Mouse (Mus musculus): Measurements from ENCODE around the gene Crebbp. TPM values are rescaled to one million over a fixed set of nuclear protein-coding genes. Genes with fewer than 3 reads are reported as not detected.

Crebbp gene
- polyA plus RNA-seq, 1 experiment from 2014 or later, result 27.9 TPM

- 91% methylated on average over 1 of the region's 1 CpGs for WGBS (ENCODE audit: insufficient replicate concordance)
- H3K4me3 ChIP-seq (ENCODE audit: low read depth, low read length), result no peak overlapping the region
- no peaks in the 10 kb centered on the region for H3K9me3 ChIP-seq (replicated peaks; ENCODE audit: control insufficient read depth, low read length)
- peaks cover 2% of the 10 kb centered on the region for H3K4me1 ChIP-seq (ENCODE audit: control insufficient read depth, insufficient read depth, low read length)
- H3K27me3 ChIP-seq (ENCODE audit: control insufficient read depth, insufficient read depth, low read length), result no peaks in the 10 kb centered on the region
- no peak overlapping the region for H3K27ac ChIP-seq (ENCODE audit: low read depth, low read length)
- ATAC-seq (replicated peaks; ENCODE audit: insufficient number of reproducible peaks, low FRiP score, low TSS enrichment), result no peak
- no peaks in the 10 kb centered on the region for H3K36me3 ChIP-seq (ENCODE audit: control insufficient read depth, insufficient read depth, low read length)
- no peak overlapping the region for H3K4me2 ChIP-seq
- H3K9ac ChIP-seq (ENCODE audit: low read depth, low read length), result no peak overlapping the region
Observed at GRCm38 (mm10) chr16:4190166-4190565, 23.6 kb downstream of the Crebbp start.

GRCm38 (mm10) chr16:4175134-4175533 is 38.7 kb downstream of the Crebbp start:
- Histone ChIP-seq H3K4me2 (no peak overlapping the region), H3K27me3 (ENCODE audit: control insufficient read depth, insufficient read depth, low read length) (no peaks in the 10 kb centered on the region), H3K9ac (ENCODE audit: low read depth, low read length) (no peak overlapping the region), H3K4me1 (ENCODE audit: control insufficient read depth, insufficient read depth, low read length) (peaks cover 8% of the 10 kb centered on the region; the same call in 1 of the 2 replicates), H3K36me3 (ENCODE audit: control insufficient read depth, insufficient read depth, low read length) (peaks cover 13% of the 10 kb centered on the region; the same call in 1 of the 2 replicates), H3K9me3 (replicated peaks; ENCODE audit: control insufficient read depth, low read length) (no peaks in the 10 kb centered on the region), H3K4me3 (ENCODE audit: low read depth, low read length) (no peak overlapping the region), H3K27ac (ENCODE audit: low read depth, low read length) (no peak overlapping the region)
- WGBS (ENCODE audit: insufficient replicate concordance), result 92% methylated on average over 3 of the region's 3 CpGs
- ATAC-seq (replicated peaks; ENCODE audit: insufficient number of reproducible peaks, low FRiP score, low TSS enrichment), result no peak

- Histone ChIP-seq H3K27me3 (ENCODE audit: control insufficient read depth, insufficient read depth, low read length) (no peaks in the 10 kb centered on the region), H3K9me3 (replicated peaks; ENCODE audit: control insufficient read depth, low read length) (no peaks in the 10 kb centered on the region), H3K27ac (ENCODE audit: low read depth, low read length) (no peak overlapping the region), H3K9ac (ENCODE audit: low read depth, low read length) (no peak overlapping the region), H3K4me2 (no peak overlapping the region), H3K4me3 (ENCODE audit: low read depth, low read length) (no peak overlapping the region), H3K4me1 (ENCODE audit: control insufficient read depth, insufficient read depth, low read length) (no peaks in the 10 kb centered on the region), H3K36me3 (ENCODE audit: control insufficient read depth, insufficient read depth, low read length) (peaks cover 9% of the 10 kb centered on the region)
- WGBS (ENCODE audit: insufficient replicate concordance), result 83% methylated on average over 3 of the region's 3 CpGs
- no peak for ATAC-seq (replicated peaks; ENCODE audit: insufficient number of reproducible peaks, low FRiP score, low TSS enrichment)
Observed at GRCm38 (mm10) chr16:4169530-4169929, 44.3 kb downstream of the Crebbp start.

GRCm38 (mm10) chr16:4168476-4168875 is 45.3 kb downstream of the Crebbp start:
- Histone ChIP-seq H3K27ac (ENCODE audit: low read depth, low read length) (no peak overlapping the region), H3K4me3 (ENCODE audit: low read depth, low read length) (no peak overlapping the region), H3K9ac (ENCODE audit: low read depth, low read length) (no peak overlapping the region), H3K4me2 (no peak overlapping the region), H3K27me3 (ENCODE audit: control insufficient read depth, insufficient read depth, low read length) (no peaks in the 10 kb centered on the region), H3K4me1 (ENCODE audit: control insufficient read depth, insufficient read depth, low read length) (no peaks in the 10 kb centered on the region), H3K9me3 (replicated peaks; ENCODE audit: control insufficient read depth, low read length) (no peaks in the 10 kb centered on the region), H3K36me3 (ENCODE audit: control insufficient read depth, insufficient read depth, low read length) (peaks cover 9% of the 10 kb centered on the region)
- 98% methylated on average over 1 of the region's 1 CpGs for WGBS (ENCODE audit: insufficient replicate concordance)
- no peak for ATAC-seq (replicated peaks; ENCODE audit: insufficient number of reproducible peaks, low FRiP score, low TSS enrichment)

DNA sequence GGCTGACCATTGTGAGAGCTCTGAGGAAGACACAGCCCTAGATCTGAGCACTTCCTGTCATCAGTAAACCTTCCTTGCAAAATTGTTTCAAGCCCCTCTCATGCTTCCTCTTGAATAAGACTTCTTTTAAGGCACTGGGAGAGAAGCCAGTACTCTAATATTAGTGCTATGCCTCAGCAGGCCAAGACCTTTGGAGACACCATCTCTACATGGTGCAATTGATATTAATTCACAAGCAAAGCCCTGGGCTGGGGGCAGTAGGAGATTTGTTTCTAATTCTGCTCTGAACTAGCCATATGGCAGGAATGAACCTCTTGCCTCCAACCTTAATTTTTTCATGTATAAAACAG is 52.9 kb downstream of the Crebbp start:
- Histone ChIP-seq H3K27ac (ENCODE audit: low read depth, low read length) (peak overlapping the region; percentile 68), H3K27me3 (ENCODE audit: control insufficient read depth, insufficient read depth, low read length) (no peaks in the 10 kb centered on the region), H3K4me1 (ENCODE audit: control insufficient read depth, insufficient read depth, low read length) (peaks cover 16% of the 10 kb centered on the region), H3K4me3 (ENCODE audit: low read depth, low read length) (no peak overlapping the region), H3K9ac (ENCODE audit: low read depth, low read length) (no peak overlapping the region), H3K4me2 (no peak overlapping the region), H3K36me3 (ENCODE audit: control insufficient read depth, insufficient read depth, low read length) (no peaks in the 10 kb centered on the region), H3K9me3 (replicated peaks; ENCODE audit: control insufficient read depth, low read length) (no peaks in the 10 kb centered on the region)
- no peak for ATAC-seq (replicated peaks; ENCODE audit: insufficient number of reproducible peaks, low FRiP score, low TSS enrichment)

- H3K4me2 ChIP-seq, result no peak overlapping the region
Observed at GRCm38 (mm10) chr16:4160246-4160897, 53.4 kb downstream of the Crebbp start.

GRCm38 (mm10) chr16:4153121-4153520 is 60.7 kb downstream of the Crebbp start:
- Histone ChIP-seq H3K9me3 (replicated peaks; ENCODE audit: control insufficient read depth, low read length) (no peaks in the 10 kb centered on the region), H3K27ac (ENCODE audit: low read depth, low read length) (no peak overlapping the region)
- no peak for ATAC-seq (replicated peaks; ENCODE audit: insufficient number of reproducible peaks, low FRiP score, low TSS enrichment)

More at GRCm38 (mm10) chr16:4160246-4160897, 53.4 kb downstream of the Crebbp start:
- no peaks in the 10 kb centered on the region for H3K36me3 ChIP-seq (ENCODE audit: control insufficient read depth, insufficient read depth, low read length)
- no peaks in the 10 kb centered on the region for H3K9me3 ChIP-seq (replicated peaks; ENCODE audit: control insufficient read depth, low read length)
- peaks cover 16% of the 10 kb centered on the region for H3K4me1 ChIP-seq (ENCODE audit: control insufficient read depth, insufficient read depth, low read length)
- no peak overlapping the region for H3K9ac ChIP-seq (ENCODE audit: low read depth, low read length)
- H3K27ac ChIP-seq (ENCODE audit: low read depth, low read length), result peak overlapping the region; percentile 68; the same call in 1 of the 2 replicates
- H3K27me3 ChIP-seq (ENCODE audit: control insufficient read depth, insufficient read depth, low read length), result no peaks in the 10 kb centered on the region
- WGBS (ENCODE audit: insufficient replicate concordance), result 82% methylated on average over 4 of the region's 4 CpGs
- no peak for ATAC-seq (replicated peaks; ENCODE audit: insufficient number of reproducible peaks, low FRiP score, low TSS enrichment)
- H3K4me3 ChIP-seq (ENCODE audit: low read depth, low read length), result no peak overlapping the region

GRCm38 (mm10) chr16:4138541-4138940 is 75.3 kb downstream of the Crebbp start:
- no peak for ATAC-seq (replicated peaks; ENCODE audit: insufficient number of reproducible peaks, low FRiP score, low TSS enrichment)
- Histone ChIP-seq H3K4me1 (ENCODE audit: control insufficient read depth, insufficient read depth, low read length) (no peaks in the 10 kb centered on the region), H3K27me3 (ENCODE audit: control insufficient read depth, insufficient read depth, low read length) (no peaks in the 10 kb centered on the region), H3K4me2 (no peak overlapping the region), H3K27ac (ENCODE audit: low read depth, low read length) (no peak overlapping the region), H3K4me3 (ENCODE audit: low read depth, low read length) (no peak overlapping the region), H3K9ac (ENCODE audit: low read depth, low read length) (no peak overlapping the region), H3K9me3 (replicated peaks; ENCODE audit: control insufficient read depth, low read length) (no peaks in the 10 kb centered on the region), H3K36me3 (ENCODE audit: control insufficient read depth, insufficient read depth, low read length) (peaks cover 15% of the 10 kb centered on the region)
- WGBS (ENCODE audit: insufficient replicate concordance), result 77% methylated on average over 6 of the region's 6 CpGs

More at GRCm38 (mm10) chr16:4153121-4153520, 60.7 kb downstream of the Crebbp start:
- Histone ChIP-seq H3K4me1 (ENCODE audit: control insufficient read depth, insufficient read depth, low read length) (peaks cover 4% of the 10 kb centered on the region; the same call in 1 of the 2 replicates), H3K4me3 (ENCODE audit: low read depth, low read length) (no peak overlapping the region), H3K27me3 (ENCODE audit: control insufficient read depth, insufficient read depth, low read length) (no peaks in the 10 kb centered on the region), H3K9ac (ENCODE audit: low read depth, low read length) (no peak overlapping the region), H3K4me2 (no peak overlapping the region), H3K36me3 (ENCODE audit: control insufficient read depth, insufficient read depth, low read length) (peaks cover 3% of the 10 kb centered on the region)
- 97% methylated on average over 1 of the region's 1 CpGs for WGBS (ENCODE audit: insufficient replicate concordance)

DNA sequence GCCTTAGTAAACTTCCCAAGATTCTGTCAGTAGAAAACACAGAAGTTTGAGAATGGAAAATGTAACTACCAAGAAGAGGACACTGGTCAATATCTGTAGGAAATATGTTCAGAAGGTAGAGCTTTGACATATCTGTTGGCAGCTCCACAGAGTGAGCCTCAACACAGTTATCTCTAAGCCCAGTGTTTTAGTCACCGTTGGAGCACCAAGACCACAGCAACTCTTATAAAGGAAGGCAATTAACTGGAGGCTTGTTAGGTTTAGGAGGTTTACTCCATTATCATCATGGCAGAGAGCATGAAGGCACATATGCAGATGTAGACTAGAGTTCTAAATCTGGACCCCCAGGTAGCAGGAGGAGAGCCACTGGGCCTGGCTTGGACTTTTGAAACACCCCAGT is 80.0 kb downstream of the Crebbp start:
- Histone ChIP-seq H3K9me3 (replicated peaks; ENCODE audit: control insufficient read depth, low read length) (no peaks in the 10 kb centered on the region), H3K27ac (ENCODE audit: low read depth, low read length) (no peak overlapping the region), H3K36me3 (ENCODE audit: control insufficient read depth, insufficient read depth, low read length) (peaks cover 15% of the 10 kb centered on the region), H3K4me2 (no peak overlapping the region), H3K27me3 (ENCODE audit: control insufficient read depth, insufficient read depth, low read length) (no peaks in the 10 kb centered on the region), H3K4me3 (ENCODE audit: low read depth, low read length) (no peak overlapping the region), H3K4me1 (ENCODE audit: control insufficient read depth, insufficient read depth, low read length) (no peaks in the 10 kb centered on the region), H3K9ac (ENCODE audit: low read depth, low read length) (no peak overlapping the region)
- WGBS (ENCODE audit: insufficient replicate concordance), result 80% methylated on average over 1 of the region's 1 CpGs
- no peak for ATAC-seq (replicated peaks; ENCODE audit: insufficient number of reproducible peaks, low FRiP score, low TSS enrichment)
